Mouse (Mus musculus) left cerebral cortex, adult 11 months (tissue): Measurements from ENCODE around the gene Foxp1.

Source experiments
- DNase-seq: peaks from one replicate; pipeline ENCODE4 v3.0.0; 2022; ENCODE audit warnings: low spot score

Gene Foxp1

DNA sequence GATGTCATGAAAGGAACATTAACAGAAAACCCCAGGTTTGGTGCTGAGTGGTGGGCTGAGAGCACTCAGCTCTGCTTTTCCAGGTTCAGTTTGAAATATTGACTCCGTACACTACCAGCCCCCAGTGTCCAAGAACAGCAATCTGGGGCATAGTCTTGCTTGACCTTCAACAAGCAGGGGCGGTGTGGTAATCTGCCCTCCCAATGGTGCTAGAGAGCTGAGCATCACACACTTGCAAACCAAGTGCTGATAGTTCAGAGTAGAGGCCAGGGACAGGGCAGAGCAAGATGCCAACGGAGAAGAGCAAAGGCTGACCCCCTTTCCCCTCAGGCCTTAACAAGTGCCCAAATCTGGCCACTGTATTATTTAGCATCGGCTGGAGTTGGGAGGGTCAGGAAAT, 575.8 kb downstream of the Foxp1 start:
- DNase-seq: no peak

GRCm38 (mm10) chr6:98945496-98946412, 576.8 kb downstream of the Foxp1 start:
- DNase-seq: no peak

GRCm38 (mm10) chr6:98938348-98938747, 584.2 kb downstream of the Foxp1 start:
- no peak for DNase-seq

GRCm38 (mm10) chr6:98937513-98937912, 585.0 kb downstream of the Foxp1 start:
- no peak for DNase-seq

DNA sequence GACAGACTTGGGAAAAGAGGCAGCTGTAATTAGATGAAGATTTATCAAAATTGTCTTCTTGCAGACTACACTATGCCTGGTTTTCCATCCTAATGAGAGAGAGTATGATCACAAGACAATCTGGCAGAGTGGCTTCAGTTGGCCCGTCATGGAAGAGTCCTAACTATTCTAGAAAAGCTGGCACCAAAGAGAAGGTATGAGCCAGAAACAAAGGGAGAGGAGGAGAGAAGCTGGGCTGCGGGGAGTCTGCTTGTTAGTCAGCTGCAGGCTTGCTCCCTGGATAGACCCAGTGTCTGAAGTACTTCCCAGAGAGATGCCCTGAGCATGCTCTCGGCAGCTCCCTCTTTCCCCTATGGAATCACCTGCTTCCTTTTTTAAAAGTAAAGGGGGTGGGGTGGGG, 586.1 kb downstream of the Foxp1 start:
- DNase-seq: no peak

DNA sequence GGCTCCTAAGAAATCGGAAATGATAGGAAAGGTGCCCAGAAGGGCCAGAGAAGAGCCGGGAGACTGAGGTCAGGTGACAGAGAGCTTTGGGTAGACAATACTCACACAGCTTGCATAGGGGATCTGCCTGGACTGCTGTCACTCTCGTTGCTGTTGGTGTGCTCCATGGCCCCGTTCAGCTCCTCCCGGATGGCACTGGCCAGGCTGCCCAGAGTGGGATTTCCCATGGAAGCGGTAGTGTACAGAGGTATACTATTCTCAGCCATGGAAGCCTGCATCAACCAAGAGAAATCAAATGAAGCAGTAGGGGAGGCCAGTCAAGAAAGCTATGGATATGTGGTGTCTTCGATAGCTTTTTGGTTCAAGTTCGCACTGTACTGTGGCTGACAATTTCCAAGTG, 587.4 kb downstream of the Foxp1 start:
- DNase-seq: no peak

DNA sequence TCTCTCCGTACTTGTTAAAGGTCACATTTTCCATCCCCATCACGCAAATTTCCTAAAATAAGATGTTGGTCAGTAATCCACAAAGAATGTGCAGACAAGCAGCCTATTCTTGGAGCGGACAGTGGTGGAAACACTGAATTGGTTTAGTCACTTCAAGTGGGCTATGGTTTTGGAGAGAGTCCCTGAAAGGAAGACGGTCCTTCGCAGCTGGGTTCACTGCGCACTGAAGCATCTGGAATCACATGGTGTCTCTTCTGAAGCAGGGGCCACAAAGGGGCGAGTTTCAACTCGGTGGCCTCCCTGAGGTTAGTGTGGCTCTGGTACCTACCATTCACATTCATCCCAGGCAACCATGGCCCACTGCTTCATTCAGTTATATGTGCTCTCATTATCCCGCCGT, 588.1 kb downstream of the Foxp1 start:
- no peak for DNase-seq

GRCm38 (mm10) chr6:98933135-98933724, 589.3 kb downstream of the Foxp1 start:
- DNase-seq: no peak

- no peak for DNase-seq
These were observed 590.5 kb downstream of the Foxp1 start for GRCm38 (mm10) chr6:98931881-98932540.

DNA sequence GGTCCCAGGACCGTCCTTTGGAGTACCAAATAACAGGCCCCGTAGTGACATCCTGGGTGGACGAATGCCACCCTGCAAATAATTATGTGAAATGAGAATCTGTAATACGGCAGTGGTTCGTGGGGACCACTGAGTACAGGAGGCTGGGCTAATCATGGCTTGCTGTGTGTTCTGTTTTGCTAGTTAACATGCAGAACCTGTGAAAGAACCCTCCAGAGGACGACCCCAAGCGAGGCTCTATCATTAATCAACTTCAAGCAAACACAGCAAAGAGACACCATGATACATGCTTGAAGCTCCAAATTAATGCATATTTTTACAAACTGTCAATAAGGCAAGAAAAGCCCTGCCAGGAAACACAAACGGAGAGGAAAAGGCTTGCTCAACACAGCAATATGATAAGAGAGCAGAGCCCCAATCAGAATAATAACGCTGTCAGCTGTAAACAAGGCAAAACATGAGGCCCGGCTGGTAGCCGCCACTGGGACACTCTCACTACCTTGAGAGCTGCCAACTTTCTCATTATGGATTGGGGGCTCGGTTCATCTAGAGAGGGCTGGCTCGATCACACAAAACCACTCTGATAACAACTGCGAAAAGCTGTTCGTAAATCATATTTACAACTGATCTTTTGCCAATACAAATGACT, 591.7 kb downstream of the Foxp1 start:
- no peak for DNase-seq

DNA sequence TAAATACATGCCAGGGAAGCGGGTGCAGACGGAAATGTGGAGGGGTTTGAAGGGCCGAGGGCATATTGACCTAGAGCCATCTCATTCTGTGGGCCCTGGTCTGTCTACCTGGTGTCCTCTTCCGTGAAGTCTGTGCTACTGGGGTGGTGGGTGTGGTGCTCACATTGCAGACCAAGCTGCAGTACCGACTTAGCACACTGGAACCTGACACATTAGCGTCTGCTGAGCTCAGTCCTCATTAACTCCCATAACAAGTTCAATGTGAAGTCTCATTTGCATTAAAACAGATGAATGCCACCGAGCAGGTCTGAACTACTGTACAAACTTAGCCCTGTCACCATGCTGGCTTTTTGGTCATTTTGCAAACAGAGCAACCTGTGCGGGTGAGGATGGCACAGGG, 594.2 kb downstream of the Foxp1 start:
- DNase-seq: no peak

- DNase-seq: no peak
These were observed 621.3 kb downstream of the Foxp1 start for GRCm38 (mm10) chr6:98901259-98901658.

GRCm38 (mm10) chr6:98878208-98878607, 644.3 kb downstream of the Foxp1 start:
- no peak for DNase-seq

GRCm38 (mm10) chr6:98876401-98876800, 646.1 kb downstream of the Foxp1 start:
- DNase-seq: no peak
